Mouse (Mus musculus) B cell, adult 2 months (primary cell): ENCODE results near the gene Naa16.

Source experiments
- DNase-seq, 2 experiments: peaks; one replicate each; pipeline ENCODE4 v3.0.0; 2022

Gene Naa16

GRCm38 (mm10) chr14:79296201-79296600, 94.4 kb downstream of the Naa16 start:
- DNase-seq: no peak

DNA sequence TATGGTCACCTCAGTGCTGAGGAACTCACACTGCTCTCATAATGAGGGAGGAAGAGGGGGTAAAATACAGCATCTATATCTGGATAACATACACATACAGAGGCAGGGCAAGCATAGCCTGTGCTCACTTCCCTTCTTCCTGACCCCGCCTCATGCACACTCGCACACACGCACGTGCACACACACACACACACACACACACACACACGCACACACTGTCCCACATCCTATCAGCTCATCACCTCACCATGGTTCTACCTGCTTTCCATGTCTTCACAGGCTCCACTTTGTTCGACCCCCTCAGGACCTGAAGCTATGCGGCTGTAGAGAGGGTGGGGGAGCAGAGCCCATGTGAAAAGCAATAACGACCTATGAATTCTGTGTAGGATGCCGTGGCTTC, 95.0 kb downstream of the Naa16 start:
- no peak for DNase-seq

- DNase-seq: no peak
These were observed 95.6 kb downstream of the Naa16 start for GRCm38 (mm10) chr14:79294950-79295349.

GRCm38 (mm10) chr14:79294051-79294814, 96.3 kb downstream of the Naa16 start:
- no peak for DNase-seq

DNA sequence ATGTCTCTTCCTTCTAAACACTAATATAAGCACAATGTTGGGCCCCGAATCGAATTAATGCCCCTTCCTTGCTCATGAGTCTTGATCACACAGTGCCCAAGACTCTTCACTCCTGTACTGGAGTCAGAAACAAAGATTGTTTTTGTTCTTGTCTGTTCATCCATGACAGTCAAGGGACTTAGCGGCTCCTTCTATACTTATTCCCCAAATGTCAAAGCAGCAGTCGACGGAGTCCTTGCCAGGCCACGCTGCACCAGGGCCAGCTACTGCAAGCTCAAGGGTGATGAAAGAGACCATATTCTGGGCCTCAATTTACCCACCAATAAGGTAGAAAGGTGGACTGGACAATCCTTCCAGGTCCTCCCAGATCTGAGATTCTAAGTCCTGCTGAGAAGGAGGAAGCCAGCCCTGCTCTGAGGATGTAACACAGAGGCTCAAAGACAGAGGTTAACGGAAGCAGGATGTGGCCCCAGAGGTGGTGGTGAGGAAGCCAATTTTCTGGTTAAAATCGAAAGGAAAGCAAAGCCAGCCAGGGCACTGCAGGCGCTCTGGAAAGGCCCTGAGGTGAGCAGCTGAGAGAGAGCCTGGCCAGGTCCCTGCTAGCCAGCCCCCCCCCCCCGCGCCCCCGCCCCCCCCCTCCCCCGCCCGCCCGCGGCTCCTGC, 97.3 kb downstream of the Naa16 start:
- peak; percentile 63 to 72 for DNase-seq

GRCm38 (mm10) chr14:79291629-79292028, 98.9 kb downstream of the Naa16 start:
- no peak for DNase-seq

DNA sequence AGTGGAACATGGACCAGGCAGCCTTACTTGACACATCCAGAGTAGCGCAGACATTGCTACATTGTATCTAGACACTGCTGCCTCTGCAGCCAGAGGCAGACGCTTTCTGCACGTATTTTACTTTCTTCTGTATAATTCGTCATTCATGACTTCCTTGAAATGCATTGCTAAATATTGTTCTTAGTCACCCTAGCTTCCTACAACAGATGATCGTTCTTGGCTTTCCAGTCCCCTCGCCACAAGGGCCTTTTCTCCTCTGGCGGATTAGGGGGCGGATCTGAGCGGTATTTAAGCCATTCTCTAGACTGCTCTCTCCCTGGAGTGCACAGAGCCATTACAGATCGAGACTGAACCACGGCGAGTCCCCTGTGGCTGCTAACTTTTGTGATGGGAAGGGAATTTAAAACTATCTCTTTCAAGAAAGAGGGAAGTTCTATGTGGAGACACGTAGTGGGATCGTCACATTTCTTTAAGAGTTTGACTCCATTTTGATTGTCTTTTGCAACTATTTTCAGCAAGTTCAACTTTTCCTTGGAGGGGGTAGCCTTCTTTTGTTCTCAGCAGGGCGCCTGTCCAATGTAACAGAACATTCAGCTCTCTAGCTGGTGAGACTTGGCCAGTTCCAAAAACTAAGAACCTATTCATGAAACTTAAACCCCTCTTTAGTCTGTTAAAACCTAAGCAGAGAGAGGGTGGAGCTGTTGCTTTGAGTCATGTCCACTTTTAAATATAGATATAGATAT, 99.7 kb downstream of the Naa16 start:
- DNase-seq: no peak

- DNase-seq: no peak
These were observed 100.7 kb downstream of the Naa16 start for GRCm38 (mm10) chr14:79289909-79290308.

DNA sequence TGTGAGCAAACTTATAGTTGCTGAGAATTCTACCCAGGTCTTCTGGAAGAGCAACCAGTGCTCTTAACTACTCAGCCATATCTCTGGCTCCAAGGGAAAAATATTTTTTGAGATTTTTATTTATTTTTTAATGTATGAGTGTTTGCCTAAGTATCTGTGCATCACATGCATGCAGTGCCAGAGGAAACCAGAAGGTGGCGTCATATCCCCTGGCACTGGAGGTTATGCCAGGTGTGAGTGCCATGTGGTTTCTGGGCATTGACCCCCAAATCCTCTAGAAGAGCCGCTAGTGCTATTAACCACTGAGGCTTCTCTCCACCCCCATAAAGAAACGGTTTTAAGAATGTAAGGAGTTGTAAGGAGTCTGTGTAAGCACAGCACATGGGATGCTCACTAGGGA, 102.3 kb downstream of the Naa16 start:
- peak; percentile 76 to 78 for DNase-seq

- no peak for DNase-seq
These were observed 103.2 kb downstream of the Naa16 start for GRCm38 (mm10) chr14:79287251-79287863.

DNA sequence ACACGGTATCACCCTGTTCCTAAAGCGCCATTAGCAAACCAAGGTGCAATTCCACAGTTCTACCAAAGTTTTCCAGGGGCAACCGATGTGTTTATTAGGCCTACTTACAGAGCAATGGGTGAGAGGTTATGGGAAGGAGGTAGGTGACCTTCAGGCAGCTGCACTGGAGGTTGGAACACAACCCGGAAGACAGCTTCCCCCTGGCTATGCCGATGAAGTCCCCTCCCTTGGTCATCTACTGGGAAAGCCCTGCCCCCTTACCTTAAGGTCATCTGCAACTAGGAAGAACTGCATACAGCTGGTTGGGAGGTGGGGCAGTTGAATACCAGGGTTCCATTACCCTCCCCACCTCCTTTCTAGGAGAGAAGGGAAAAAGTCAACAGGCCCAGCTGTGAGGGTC, 105.0 kb downstream of the Naa16 start:
- DNase-seq: no peak

DNA sequence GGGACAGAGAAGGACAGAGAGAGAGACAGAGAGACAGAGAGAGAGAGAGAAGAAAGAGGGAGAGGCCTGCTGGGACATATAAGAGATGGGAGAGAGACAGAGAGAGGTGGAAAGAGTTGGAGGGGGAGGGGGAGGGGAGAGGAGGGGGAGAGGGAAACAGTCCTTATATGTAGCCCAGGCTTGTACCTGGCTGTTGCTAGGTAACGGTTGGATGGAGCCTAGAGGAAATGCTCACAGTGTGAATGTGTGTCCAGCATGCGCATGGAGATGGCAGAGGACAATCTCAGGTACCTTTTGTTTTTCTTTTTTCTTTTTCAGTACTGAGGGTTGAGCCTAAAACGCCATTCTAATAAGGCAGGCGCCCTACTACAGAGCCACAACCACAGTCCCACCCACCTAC, 106.0 kb downstream of the Naa16 start:
- no peak for DNase-seq

DNA sequence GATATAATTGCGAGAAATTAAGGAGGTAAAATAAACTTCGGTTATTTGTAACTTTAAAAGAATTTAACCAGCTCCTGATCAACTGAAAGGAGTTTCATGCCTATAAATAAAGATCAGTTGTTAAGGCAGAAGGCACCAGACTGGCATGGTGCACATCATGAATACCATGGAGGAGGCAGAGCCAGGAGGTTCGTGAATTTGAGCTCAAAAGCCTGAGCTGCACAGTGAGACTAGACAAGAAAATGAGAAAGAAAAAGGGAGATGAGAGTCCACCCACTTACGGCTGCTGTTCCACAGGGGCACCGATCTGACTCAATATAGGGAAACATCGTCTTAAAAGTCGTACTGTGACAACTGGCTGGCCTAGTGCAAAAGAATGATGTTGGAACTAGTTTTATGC, 106.6 kb downstream of the Naa16 start:
- no peak for DNase-seq

DNA sequence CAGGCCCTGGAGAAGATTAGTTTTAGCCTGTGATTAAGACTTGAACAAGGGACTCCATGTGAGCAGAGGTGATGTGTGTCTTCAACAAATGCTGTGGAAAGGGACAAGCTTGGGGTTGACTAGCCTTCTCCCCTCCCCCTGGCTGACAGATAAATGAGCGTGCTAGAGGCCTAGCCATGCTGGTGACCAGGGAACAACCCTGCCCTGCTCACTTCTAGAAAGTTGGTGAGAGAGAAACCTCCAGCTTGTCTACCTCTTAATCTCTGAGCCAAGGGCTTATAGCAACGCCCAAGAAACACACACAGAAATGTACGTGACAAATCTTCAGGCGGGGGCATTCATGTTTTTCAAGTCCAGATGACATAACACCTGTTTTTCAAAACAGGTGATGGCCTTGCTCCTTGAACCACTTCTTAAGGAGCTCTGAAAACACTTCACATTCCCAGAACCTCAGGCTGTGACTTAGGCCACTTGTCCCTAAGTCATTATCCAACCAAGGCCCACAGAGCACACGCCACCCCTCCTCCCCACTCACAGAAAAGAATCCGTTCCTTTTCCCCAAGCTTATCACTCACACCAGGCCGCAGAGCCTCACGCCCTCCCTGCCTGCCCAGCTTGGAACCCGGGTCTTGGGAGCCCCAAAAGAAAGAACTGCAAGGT, 108.6 kb downstream of the Naa16 start:
- no peak for DNase-seq

GRCm38 (mm10) chr14:79280456-79280855, 110.1 kb downstream of the Naa16 start:
- no peak for DNase-seq

- no peak for DNase-seq
These were observed 111.1 kb downstream of the Naa16 start for GRCm38 (mm10) chr14:79279494-79279893.

DNA sequence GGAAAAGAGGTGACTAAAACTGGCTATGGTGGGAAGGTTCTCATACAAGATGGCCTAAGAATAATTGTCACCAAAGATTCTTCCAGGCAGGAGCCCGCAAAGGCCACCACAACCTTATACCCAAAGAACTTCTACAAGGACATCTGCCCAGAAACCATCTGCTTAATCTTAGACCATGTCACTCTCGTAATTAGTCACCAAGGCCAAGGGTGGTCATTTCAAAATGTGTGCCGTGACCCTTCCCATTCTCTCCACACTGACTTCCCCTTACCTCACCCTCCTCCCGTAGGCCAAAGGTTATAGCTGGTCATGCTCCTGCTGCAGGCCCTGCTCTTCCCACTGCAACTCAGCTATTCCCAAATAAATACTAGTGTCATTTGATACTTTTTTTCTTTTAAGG, 111.7 kb downstream of the Naa16 start:
- no peak for DNase-seq

- no peak for DNase-seq
These were observed 112.7 kb downstream of the Naa16 start for GRCm38 (mm10) chr14:79277922-79278321.

- no peak for DNase-seq
These were observed 114.6 kb downstream of the Naa16 start for GRCm38 (mm10) chr14:79275870-79276395.

DNA sequence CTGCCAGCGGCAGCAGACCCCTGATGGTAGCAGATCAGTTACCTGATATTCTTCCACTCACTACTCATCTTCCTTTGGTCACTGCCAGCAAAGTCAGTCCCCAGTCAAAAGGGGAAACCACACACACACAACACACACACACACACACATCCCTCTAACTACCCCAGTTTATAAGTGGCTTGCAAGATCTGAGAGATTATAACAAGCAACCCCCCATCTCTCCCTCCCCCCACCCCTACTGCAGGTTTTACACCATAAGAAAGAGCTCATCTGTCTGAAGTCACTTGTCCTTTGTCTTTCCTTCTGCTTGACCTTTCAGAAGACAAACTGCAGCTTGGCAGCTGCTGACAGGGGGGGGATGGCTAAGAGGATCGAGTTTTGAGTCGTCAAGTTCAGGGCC, 115.1 kb downstream of the Naa16 start:
- no peak for DNase-seq
